Mouse (Mus musculus) liver, embryonic 13.5 days (tissue): ENCODE measurements around the gene Defa25. TPM values are rescaled to one million over a fixed set of nuclear protein-coding genes. Genes with fewer than 3 reads are reported as not detected.
"Not testable (repeated sequence)": the region's sequence is repeated elsewhere in the genome, so short reads cannot be mapped to it uniquely, and the experiment has no call there.

Experiments used
- ATAC-seq: fragments of 200-750 bp; cut with Nextera tagmentation; 2 replicates; pipeline ENCODE4 v1.8.0; 2017; ENCODE audit warnings: low read depth, mild to moderate bottlenecking, moderate number of reproducible peaks, moderate library complexity
- DNase-seq: peaks from one replicate; pipeline ENCODE4 v3.0.0; 2022
- H3K27ac ChIP-seq: fragments of 300-500 bp; sonication (generic); 2 replicates; pipeline ENCODE4 v1.5.1; 2015; ENCODE audit warnings: moderate library complexity, mild to moderate bottlenecking, inconsistent platforms
- H3K27me3 ChIP-seq: fragments of 300-500 bp; sonication (generic); 2 replicates; pipeline ENCODE4 v1.6.1; 2015; ENCODE audit warnings: mild to moderate bottlenecking, inconsistent platforms
- H3K36me3 ChIP-seq: fragments of 300-500 bp; sonication (generic); 2 replicates; pipeline ENCODE4 v1.6.1; 2015; ENCODE audit warnings: mild to moderate bottlenecking, inconsistent platforms
- H3K4me1 ChIP-seq: fragments of 300-500 bp; sonication (generic); replicated peaks from 2 replicates; pipeline ENCODE4 v1.6.1; 2015; ENCODE audit warnings: inconsistent platforms
- H3K4me2 ChIP-seq: fragments of 300-500 bp; sonication (generic); 2 replicates; pipeline ENCODE4 v1.6.1; 2015; ENCODE audit warnings: inconsistent platforms, mild to moderate bottlenecking, moderate library complexity
- H3K4me3 ChIP-seq: fragments of 300-500 bp; sonication (generic); replicated peaks from 2 replicates; pipeline ENCODE4 v1.5.1; 2015; ENCODE audit warnings: mild to moderate bottlenecking, inconsistent platforms
- H3K9ac ChIP-seq: fragments of 300-500 bp; sonication (generic); 2 replicates; pipeline ENCODE4 v1.6.1; 2015; ENCODE audit warnings: mild to moderate bottlenecking, inconsistent platforms
- H3K9me3 ChIP-seq: fragments of 300-500 bp; sonication (generic); replicated peaks from 2 replicates; pipeline ENCODE4 v1.6.1; 2016; ENCODE audit warnings: inconsistent platforms
- WGBS: fragments of 180-500 bp; shearing (Covaris S2); methylation state at CpG from one replicate; pipeline ENCODE4 v1.1.7; 2015; ENCODE audit not compliant: insufficient replicate concordance; 5-methylcytosine and 5-hydroxymethylcytosine counted together
- polyA plus RNA-seq: library from polyadenylated mRNA; unstranded; fragments of >200 nt; fragmentation: Nextera tagmentation; extraction: Ambion mirVana; gene quantifications from 2 replicates; pipeline ENCODE4 v1.2.1, GENCODE M21; 2015

The Defa25 gene
- not detected in 2 replicates for polyA plus RNA-seq

- DNase-seq, H3K36me3 ChIP-seq, H3K9ac ChIP-seq, H3K9me3 ChIP-seq, H3K27ac ChIP-seq, H3K4me2 ChIP-seq, H3K4me1 ChIP-seq, H3K4me3 ChIP-seq, ATAC-seq, H3K27me3 ChIP-seq: not testable (repeated sequence)
Observed at GRCm38 (mm10) chr8:21084142-21084541, at the start of gene Defa25. Gene Defa25, plus strand, starts transcription at chr8:21084442.

GRCm38 (mm10) chr8:21054747-21055146 is 29.5 kb upstream of the Defa25 start, which contains the start of gene Defa23:
Gene Defa23, plus strand, starts transcription at chr8:21055047.
- not testable (repeated sequence) for H3K4me2 ChIP-seq, H3K4me1 ChIP-seq
- WGBS, result no CpG with 5 or more reads among the region's 1 CpGs

DNA sequence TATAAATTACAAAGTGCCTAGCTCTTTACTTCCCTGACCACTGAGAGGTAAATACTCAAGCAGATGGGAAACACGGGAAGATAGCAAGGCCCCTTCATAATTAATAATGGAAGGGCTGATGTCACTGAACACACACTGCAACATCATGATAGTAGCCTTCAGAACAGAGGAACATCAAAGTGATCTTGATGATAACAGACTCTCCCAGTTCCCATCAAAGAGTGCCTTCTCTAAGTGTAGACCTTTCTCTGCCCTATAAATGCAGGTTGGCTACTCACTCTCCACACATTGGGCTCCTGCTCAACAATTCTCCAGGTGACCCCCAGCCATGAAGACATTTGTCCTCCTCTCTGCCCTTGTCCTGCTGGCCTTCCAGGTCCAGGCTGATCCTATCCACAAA is 19.5 kb upstream of the Defa25 start, which contains the start of gene Defa35:
TSS of gene Defa35 (plus strand) at position 301 of the 400 bp plus-strand sequence.
- not testable (repeated sequence) for H3K4me3 ChIP-seq, H3K4me2 ChIP-seq, H3K9ac ChIP-seq, H3K36me3 ChIP-seq, H3K27me3 ChIP-seq, H3K9me3 ChIP-seq, H3K27ac ChIP-seq, ATAC-seq, DNase-seq, H3K4me1 ChIP-seq
- 40% methylated on average over 1 of the region's 1 CpGs for WGBS

More at GRCm38 (mm10) chr8:21054747-21055146, 29.5 kb upstream of the Defa25 start, which contains the start of gene Defa23:
- not testable (repeated sequence) for H3K9me3 ChIP-seq, H3K27ac ChIP-seq, ATAC-seq, H3K27me3 ChIP-seq, DNase-seq, H3K36me3 ChIP-seq, H3K9ac ChIP-seq, H3K4me3 ChIP-seq

DNA sequence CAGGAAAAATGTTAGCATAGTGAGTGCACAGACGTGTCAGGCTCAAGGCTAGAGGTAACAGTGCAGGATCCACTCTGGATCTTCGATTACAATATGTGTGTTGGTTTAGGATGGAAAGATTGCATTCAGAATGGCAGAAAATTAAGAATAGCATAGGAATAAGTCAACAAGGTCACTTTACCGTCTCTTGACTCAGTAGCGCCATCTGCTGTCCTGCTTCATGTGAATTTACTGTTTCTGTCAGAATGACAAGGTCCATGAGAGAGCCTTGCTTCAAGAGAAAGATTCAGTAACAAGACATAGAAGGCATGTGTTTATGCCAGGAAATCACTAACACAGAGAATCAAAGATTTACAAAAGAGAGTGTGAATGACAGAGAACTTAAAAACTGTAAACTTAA is 8.9 kb downstream of the Defa25 start:
- Histone ChIP-seq H3K27ac (no peak overlapping the region), H3K27me3 (no peaks in the 10 kb centered on the region), H3K9me3 (no peaks in the 10 kb centered on the region), H3K36me3 (no peaks in the 10 kb centered on the region), H3K4me3 (no peak overlapping the region), H3K4me2 (no peak overlapping the region), H3K4me1 (no peaks in the 10 kb centered on the region), H3K9ac (no peak overlapping the region)
- ATAC-seq (no peak), DNase-seq (no peak)
- 36% methylated on average over 4 of the region's 4 CpGs for WGBS

GRCm38 (mm10) chr8:21095950-21096349 is 11.7 kb downstream of the Defa25 start, which contains the start of gene Gm14851:
Gene Gm14851, minus strand, starts transcription at chr8:21096050.
- WGBS, result no CpG with 5 or more reads among the region's 2 CpGs

DNA sequence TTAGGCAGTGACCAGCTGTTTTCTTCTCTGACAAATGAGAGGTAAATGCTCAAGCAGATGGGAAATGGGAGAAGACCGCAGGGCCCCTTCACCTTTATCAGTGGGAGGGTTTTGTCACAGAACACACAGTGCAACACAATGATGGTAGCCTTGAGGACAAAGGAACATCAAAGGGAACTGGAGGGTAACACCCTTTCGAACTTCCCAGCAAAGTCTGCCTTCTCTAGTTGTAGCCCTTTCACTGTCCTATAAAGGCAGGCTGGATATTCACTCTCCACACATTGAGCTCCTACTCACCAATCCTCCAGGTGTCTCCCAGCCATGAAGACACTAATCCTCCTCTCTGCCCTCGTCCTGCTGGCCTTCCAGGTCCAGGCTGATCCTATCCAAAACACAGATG is 50.1 kb downstream of the Defa25 start, which contains the start of gene Defa30:
TSS of gene Defa30 (plus strand) at position 301 of the 400 bp plus-strand sequence.
- H3K9me3 ChIP-seq, H3K9ac ChIP-seq, ATAC-seq, H3K4me2 ChIP-seq, H3K27me3 ChIP-seq, H3K4me1 ChIP-seq, H3K36me3 ChIP-seq, DNase-seq, H3K4me3 ChIP-seq, H3K27ac ChIP-seq: not testable (repeated sequence)
- WGBS, result 35% methylated on average over 3 of the region's 3 CpGs

More at GRCm38 (mm10) chr8:21095950-21096349, 11.7 kb downstream of the Defa25 start, which contains the start of gene Gm14851:
- H3K9ac ChIP-seq, H3K4me2 ChIP-seq, DNase-seq, H3K36me3 ChIP-seq, H3K9me3 ChIP-seq, H3K4me1 ChIP-seq, H3K4me3 ChIP-seq, H3K27ac ChIP-seq, H3K27me3 ChIP-seq, ATAC-seq: not testable (repeated sequence)

Other genes with a start within 250 kb of the Defa25 start
- gene Defb33, start 191.8 kb upstream of the Defa25 start, polyA plus RNA-seq, result not detected in 2 replicates
- gene Gm15056, start 181.8 kb upstream of the Defa25 start, polyA plus RNA-seq, result not detected in 2 replicates
- not detected in 2 replicates for gene Gm6040, start 162.4 kb upstream of the Defa25 start, polyA plus RNA-seq
- gene AY761185, start 139.7 kb upstream of the Defa25 start, polyA plus RNA-seq, result not detected in 2 replicates
- gene Defa21, start 58.9 kb upstream of the Defa25 start, polyA plus RNA-seq, result not detected in 2 replicates
- gene Defa23, start 29.4 kb upstream of the Defa25 start, polyA plus RNA-seq, result not detected in 2 replicates
- not detected in 2 replicates for gene Defa35, start 19.4 kb upstream of the Defa25 start, polyA plus RNA-seq
- gene Gm14851, start 11.6 kb downstream of the Defa25 start, polyA plus RNA-seq, result not detected in 2 replicates
- not detected in 2 replicates for gene Defa30, start 50.2 kb downstream of the Defa25 start, polyA plus RNA-seq
- not detected in 2 replicates for gene Defa22, start 77.8 kb downstream of the Defa25 start, polyA plus RNA-seq
- not detected in 2 replicates for gene Defa31, start 107.2 kb downstream of the Defa25 start, polyA plus RNA-seq
- not detected in 2 replicates for gene Gm15293, start 117.1 kb downstream of the Defa25 start, polyA plus RNA-seq
- not detected in 2 replicates for gene Gm15292, start 165.3 kb downstream of the Defa25 start, polyA plus RNA-seq
- gene Defa27, start 231.1 kb downstream of the Defa25 start, polyA plus RNA-seq, result not detected in 2 replicates
- gene Defa29, start 242.6 kb downstream of the Defa25 start, polyA plus RNA-seq, result not detected in 2 replicates